Mouse (Mus musculus) adrenal gland, postnatal 14 days (tissue): ENCODE data around the gene Hoxa2. TPM values are rescaled to one million over a fixed set of nuclear protein-coding genes. Genes with fewer than 3 reads are reported as not detected.

Experiments used
- DNase-seq: peaks from one replicate; pipeline ENCODE4 v3.0.0; 2021; ENCODE audit warnings: mixed read lengths
- total RNA-seq: library from RNA; stranded (reverse); gene quantifications from 2 replicates; pipeline ENCODE4 v1.2.3, GENCODE M21; 2021

Hoxa2 gene
- total RNA-seq, 1 experiment from 2014 or later: 3.3 TPM

DNA sequence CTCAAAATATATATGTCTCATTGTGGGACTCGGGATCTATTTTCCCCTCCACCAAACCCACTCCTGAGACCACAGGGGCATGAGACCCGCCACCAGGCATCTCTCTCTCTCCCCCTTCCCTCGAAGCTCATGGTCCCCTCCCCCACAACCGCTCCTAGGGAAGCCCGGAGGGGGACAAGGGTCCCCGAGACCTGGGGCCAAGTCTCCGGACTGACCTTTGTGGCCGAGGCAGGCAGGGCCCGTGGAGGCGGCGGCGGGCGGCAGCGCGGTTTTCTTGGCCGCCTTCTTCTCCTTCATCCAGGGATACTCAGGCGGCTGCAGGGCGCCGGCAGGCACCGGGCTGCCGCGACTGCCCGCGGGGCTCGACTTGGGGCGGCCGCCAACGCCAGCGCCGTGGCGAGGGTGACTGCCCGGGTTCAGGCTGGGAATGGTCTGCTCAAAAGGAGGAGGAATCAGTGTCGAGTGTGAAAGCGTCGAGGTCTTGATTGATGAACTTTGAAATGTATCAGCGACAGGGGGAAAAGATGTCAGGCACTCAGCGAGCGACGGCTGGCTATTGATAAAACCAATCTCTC, 493 bp downstream of the Hoxa2 start:
- DNase-seq: peak; percentile 58

DNA sequence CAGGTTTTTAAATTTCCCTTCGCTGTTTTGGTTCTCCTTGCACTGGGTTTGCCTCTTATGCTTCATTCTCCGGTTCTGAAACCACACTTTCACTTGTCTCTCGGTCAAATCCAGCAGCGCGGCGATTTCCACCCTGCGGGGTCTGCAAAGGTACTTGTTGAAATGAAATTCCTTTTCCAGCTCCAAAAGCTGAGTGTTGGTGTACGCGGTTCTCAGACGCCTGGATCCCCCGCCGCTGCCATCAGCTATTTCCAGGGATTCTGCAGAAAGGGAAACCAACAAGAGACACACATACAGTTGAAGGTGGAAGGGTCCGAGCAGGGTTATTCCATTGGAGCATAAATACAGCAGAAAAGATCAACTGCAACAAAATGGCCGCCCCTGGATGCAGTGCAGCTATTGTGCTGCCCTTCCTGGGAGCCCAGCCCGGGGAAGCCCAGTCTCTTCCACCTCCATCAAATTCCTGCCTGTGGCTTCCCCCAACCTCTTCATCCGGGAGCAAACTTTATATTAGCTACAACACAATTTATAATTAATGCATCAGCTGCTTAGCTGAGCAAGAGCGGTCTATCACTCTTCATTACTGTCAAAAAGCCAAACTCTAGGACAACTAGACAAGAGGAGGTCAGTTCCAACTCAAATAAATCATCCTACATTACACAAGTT, 1.1 kb downstream of the Hoxa2 start:
- DNase-seq: peak; percentile 61

DNA sequence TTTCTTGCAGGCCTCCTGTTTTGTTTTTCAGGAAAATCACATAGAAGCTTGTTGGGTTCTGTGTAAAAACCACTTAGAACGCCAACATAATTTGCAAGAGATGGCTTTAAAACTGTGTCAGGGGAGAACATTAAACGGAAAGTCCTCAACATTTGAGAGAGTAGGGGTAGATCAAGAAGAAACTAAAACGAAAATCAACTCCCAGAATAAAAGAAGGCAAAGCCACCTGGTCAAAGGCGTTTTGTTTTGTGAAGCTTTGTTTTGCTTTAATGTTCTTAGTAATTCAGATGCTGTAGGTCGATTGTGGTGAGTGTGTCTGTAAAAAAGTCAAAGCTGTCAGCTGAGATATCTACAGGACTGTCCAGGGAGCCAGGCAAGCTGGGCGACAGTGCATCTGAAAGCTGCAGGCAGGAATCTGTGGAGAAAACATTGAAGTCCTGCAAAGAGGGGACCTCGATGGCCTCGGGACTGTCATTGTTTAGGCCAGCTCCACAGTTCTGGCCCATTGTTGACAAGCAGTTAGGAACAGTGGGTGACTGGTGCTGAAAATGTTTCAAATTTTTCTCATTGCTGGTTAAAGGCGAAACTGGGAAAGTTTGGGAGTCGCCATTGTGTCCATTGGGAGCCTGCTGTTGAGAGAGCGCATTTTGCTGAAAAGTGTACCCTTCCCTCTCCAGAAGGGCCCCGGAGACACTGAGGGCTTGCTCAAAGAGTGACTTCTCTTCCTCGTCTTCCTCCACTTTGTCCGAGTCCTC, 1.8 kb downstream of the Hoxa2 start:
- DNase-seq: peak; percentile 37

DNA sequence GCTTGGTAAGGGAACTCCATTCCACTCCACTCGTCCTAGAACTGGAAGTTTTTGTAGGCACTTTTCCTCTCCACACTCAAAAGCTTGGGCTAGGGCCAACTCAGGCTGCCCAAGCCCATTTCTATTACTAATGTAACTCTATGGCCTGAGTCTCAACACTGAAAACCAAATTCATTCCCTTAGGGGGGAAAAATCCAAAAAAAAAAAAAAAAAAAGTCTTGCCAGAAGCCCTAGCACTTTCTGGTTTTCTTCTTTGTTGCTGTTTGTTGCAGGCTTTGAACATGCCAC, 2.6 kb downstream of the Hoxa2 start:
- peak; percentile 32 for DNase-seq

DNA sequence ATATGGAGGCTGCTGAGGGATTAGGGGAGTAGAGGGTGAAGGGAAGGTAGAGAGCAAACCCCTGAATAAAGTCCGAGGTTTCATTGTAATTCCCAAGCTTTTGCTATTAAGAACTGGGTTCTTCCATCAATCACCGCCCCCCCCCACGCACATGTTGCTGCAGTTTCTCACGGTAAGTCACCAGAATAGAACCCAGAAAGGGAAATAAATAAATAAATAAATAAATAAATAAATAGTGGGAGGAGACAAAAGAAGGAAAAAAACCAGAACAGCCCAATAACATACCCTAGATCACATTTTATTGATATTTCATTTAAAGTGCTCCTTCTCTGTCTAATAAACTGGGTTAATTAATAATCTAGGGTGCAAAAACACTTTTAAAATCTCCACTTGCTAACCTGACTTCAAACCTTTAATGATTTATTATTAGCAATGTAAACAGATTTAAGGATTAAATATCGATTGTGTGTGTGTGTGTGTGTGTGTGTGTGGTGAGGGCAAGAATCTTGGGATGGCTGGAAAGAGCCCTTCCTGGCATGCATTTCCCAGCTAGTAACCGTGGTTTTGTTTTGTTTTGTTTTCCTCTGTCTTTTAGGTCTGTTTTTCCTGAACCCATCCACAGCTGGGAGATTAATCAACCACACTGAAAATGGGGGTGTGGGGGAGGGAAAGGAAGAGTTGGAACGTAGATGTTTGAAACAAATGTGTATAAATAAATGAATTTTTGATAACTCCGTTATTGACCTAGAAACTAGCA, 3.1 kb downstream of the Hoxa2 start:
- no peak for DNase-seq

DNA sequence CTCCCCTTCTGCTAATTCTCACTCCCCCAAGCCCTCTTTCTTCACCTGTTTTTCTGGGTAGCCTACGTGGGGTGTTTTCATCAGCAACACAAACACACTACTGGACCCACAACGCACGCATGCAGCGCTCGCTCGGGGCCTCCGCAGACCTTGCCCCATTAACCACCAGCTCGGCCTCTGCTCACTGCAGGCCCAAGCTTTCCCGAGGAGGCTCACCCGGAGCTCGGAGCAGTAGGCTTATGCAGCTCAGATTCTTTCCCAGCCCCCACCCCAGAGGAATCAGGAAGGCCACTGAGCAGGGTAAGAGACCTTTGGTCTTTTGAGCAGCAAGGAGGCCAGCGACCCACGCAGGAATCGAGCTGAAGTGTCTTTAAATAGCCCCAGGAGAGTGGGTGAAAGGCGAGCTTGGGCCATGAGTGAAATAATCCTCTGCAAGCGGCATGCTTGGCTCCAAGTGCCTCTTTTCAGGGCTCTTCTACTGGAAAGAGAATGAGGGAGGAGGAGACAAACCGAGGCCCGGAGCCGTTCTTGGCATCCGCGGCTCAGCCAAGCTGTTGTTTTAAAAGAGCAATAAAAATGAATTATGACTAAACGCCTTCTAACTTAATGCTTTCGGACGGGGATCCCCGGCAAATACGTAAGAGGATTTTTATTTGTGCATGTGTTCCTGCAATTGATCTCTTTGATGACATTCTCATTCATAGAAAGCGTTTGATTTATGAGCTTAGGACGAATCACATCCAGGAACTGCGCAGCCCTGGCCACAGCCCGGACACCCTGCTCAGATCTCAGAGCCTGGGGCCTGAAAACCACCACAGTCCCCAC, 3.9 kb downstream of the Hoxa2 start:
- DNase-seq: peak; percentile 76

DNA sequence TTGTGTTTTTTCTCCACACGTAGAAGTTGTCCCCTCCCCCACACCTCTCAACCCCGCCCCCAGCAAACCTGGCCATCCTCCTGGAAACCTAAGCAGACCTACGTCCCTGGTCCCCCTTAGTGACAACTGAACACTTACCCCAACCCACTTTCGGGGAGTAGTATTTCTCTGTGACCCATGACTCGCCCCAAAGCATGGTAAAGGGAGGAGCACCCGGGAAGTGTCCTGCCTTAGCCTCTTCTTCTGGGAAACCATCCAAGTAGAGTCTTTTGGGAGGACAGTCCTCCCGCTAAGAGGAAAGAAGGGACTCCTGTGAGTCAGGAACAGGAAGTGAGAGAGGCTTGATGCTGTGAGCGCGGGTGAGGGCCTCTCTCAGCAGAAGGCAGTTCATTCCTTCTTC, 4.7 kb downstream of the Hoxa2 start:
- peak; percentile 61 for DNase-seq

DNA sequence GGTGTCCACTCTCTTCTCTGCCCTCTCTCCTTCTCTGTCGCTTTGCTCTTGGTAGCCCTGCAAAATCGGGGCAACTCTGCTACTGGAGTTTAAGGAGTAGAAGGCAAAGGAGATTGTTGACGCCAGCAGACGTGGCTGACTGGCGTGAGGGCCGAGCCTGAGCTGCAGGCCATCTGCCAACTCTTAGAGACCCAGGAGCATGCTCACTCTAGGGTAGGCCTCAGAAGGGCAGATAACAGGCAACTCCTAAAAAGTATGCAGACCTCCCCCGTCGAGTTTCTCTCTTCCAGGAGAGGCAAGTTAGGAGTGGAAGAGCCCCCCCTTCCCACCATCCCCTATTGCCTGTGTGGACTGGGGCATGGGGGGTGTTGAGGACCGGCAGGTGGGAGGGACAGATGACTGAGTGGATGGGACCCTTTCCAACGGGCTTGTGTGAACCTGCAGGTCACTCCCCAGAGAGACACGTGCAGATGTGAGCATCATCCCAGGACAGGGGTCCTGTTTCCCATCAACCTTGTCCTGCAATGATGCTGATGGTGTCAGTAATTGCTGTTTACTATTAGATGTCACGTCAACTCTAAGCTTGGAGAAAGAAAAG, 5.4 kb downstream of the Hoxa2 start:
- peak; percentile 69 for DNase-seq

DNA sequence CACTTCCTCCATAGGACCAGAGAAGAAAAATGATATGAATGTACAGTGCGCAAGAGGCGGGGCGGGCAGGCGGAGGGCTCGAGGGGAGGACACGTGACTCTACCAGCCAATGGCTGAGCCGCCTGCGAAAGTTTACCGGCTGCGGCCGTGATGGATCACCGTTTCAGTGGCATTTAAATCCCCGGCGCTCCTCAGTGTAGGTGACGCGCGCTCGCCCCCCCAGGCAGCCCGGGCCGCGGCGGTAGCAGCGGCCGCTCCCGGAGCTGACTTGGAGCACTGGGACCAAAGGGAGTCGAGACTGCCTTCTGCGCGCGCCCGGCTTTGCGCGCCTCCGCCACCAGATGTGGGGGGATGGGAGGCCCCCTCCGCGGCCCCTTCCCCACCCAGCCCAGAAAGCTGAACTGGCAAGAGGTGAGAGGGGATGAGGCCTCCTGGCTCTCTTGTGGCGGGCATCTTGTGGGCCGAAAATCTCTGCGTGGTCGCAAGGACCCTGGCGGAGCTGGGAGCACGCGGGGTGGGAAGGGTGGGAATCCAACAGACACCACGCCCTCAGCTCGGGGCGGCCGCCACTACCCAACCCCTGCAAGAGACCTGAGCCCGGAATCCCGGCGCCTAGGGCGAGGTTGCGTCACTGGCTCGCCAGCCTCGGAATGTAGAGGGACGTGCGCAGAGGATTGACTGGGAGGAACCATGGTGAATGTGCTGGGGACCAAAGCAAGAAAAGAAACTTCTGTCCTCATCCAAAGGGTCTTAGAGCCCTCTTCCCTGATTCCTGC, 6.2 kb downstream of the Hoxa2 start, which contains the start of gene Hoxa1:
TSS of gene Hoxa1 (minus strand) at position 42 of the 776 bp plus-strand sequence.
- DNase-seq: peak; percentile 94

DNA sequence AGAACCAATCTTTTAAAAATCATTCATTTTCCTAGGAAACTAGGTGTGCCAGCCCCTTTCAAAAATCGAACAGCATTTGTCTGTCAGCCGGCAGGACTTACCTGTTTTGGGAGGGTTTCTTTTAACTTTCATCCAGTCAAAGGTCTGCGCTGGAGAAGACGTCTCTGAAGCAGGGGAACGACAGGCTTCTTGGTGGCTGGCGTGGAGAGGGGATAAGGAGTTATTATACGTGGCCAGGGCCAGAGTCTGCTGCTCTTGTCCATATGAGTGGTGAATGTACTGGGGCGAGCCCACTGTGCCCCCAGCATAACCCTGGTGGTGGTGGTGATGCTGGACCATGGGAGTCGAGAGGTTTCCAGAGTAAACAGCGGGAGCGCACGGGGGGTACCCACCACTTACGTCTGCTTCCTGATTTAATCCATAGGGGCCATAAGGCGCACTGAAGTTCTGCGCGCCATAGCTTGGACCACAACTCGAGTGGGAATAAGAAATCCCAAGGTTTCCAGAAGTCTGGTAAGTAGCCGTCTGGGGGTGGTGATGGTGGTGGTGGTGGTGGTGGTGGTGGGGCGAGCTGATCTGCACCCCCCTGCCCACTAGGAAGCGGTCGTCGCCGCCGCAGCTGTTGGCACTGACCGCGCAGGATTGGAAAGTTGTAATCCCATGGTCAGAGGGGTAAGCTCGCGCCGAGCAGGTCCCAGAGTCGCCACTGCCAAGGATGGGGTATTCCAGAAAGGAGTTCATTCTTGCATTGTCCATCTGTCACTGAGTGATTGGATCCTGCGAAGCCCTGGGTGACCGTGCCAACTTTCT, 7.0 kb downstream of the Hoxa2 start:
- peak; percentile 13 for DNase-seq

DNA sequence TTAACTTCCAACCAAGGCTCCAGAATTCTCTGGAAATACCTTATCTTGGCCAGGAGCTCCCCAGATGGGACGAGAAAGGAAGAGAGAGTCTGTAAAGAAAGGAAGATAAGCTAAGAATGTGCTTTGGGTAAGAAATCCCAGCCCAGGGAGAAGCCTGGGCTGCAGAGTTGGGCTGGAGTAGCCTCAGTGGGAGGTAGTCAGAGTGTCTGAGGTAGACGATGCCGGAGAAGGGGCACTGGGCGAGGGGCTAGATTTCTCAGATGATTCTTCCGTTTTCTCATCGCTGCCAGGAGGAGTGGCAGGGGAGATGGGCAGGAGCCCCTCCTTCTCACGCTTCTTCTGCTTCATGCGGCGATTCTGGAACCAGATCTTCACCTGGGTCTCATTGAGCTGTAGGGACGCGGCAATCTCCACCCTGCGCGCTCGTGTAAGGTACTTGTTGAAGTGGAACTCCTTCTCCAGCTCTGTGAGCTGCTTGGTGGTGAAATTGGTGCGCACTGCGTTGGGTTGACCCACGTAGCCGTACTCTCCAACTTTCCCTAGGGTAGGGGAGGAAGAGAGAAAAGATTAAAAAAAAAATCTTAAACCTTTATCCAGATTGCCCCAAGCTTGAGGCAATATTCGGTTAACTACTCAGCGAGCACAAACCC, 8.0 kb downstream of the Hoxa2 start:
- DNase-seq: no peak

DNA sequence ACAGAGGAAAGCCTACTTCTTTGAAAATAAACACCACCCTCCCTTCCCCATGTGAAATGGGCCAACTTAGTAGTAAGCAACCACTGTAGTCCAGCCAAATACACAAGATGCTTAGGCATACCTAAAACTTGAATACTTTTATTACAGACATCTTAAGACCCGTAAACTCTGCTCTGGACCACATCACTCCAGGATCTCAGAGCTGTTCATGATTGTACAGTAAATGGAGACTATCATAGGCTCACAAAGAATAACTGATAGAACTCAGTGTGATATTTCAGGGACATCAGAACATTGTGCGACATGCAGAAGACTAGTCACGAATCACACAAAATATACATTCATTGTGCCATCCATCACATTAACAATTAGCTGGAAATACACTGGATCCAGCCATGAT, 9.2 kb downstream of the Hoxa2 start:
- no peak for DNase-seq

DNA sequence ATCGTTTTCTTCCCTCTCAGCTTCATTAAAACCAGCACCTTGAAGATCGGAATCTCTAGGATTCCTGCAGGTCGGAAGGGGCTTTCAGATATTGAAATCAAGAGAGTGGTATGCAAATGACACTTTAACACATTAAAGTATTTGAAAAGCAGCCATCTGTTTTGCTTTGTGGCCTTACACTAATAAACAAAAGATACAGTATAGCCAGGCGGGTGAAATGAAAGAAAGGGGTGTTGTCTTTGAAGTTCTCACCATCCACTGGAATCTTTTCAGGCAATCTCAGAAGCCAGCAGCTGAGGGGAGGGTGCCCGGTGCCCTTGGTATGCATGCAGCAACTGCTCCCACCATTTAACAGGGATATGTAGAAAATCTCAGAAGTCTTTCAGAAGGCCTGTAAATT, 10.6 kb downstream of the Hoxa2 start:
- no peak for DNase-seq

DNA sequence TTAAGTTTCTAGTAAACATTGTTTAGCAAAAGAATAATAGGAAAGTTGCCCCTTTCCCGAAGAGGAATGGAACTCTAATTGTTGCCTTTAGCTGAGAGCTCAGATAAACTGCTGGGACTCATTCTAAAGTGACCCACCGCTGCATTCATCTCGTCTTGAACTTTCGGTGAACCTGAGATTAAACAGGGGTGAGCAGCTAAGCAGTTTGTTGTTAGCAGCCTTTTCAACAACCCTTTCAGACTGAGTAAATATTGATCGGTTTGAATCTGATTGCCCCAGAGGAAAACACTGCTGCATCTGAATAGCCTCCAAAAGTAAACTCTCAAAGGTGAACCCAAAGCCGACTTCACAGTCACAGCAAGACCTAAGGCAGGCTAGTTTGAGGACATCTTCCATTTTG, 11.4 kb downstream of the Hoxa2 start:
- no peak for DNase-seq

DNA sequence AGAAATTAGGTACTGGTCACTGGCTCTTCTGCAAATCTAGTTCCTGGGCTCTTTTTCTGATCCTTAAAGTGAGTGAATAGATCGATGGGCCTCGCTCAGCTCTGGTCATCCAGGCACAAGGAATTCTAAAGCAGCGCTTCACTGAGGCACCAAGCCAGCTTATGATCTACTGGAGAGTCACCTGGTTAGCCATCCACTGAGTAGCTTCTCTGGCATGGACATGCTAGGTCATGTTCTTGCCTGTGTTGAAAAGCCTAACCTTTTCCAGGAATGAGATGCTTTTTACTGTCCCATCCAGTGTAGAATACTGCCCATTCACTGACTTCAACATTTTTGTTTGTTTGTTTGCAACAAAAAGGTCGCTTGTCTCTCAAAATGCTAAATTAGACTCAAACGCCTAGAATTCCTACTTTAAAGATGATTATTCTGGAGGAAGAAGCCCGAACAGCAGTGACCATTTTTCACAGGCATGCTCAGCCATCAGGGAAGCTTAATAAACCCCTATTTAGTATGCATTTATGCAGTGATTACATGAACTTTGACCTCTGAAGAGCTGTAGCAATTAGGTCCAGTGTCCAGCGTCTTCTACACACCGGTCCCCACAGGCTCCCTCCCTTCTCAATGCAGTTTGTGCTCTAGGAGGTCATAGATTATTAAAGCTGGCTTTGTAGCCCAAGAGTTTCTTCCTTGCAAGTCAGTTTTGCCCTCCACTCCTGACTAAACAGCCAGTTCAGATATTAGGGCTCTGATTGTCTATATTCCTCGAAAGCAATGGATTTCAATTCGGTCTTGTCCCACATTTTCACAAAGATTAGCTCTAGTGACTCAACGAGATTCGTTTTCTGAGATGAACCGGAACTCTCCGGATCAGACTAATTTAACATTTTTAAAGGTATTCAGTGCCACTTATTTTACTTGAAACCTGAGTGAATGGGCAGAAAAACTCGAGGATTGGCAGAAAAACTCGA, 12.1 kb downstream of the Hoxa2 start:
- DNase-seq: no peak

DNA sequence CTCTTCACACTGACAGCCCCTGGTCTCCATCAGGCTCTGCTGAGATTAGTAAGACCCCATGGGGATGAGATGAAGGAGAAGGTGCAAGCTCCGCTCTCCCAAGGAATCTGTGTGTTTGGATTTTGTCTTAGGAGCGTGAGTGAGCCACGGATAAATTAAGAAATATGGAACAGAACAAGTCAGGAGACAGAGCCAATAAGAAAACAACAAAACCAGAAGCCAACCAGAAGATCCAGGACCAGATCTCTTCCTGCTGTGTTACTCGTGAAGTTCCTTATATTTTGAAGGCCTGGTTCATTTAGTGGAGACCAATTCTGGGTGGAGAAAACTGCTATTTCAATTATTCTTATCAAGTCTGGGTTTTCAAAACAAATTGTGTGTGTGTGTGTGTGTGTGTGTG, 13.1 kb downstream of the Hoxa2 start:
- DNase-seq: no peak

DNA sequence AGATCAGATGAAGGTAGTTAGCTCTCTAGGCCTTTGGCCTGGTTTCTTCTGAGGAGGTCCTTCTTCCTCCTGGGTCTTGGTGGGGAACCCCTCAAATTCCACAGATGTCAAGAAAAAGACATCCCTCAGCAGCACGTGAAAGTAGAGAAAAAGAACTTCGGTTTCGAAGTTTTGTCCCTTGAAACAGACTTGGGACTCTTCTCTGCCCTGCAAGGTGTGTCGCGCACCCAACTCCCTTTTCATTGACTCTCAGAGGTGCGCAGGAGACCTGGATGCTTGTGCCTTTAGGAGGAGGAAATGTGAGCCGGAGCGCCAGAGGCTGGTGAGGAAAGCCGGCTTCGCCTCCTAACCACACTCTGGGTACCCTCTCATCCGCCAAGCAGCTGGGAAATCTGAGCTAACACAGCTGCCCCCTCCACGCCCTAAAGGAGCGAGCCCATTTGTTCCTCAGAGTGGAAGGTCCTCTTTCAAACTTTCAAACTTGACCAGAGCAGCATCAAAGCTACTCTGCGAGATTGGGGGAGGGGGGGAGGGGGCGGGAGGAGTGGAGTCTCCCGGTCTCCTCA, 14.1 kb downstream of the Hoxa2 start:
- no peak for DNase-seq

DNA sequence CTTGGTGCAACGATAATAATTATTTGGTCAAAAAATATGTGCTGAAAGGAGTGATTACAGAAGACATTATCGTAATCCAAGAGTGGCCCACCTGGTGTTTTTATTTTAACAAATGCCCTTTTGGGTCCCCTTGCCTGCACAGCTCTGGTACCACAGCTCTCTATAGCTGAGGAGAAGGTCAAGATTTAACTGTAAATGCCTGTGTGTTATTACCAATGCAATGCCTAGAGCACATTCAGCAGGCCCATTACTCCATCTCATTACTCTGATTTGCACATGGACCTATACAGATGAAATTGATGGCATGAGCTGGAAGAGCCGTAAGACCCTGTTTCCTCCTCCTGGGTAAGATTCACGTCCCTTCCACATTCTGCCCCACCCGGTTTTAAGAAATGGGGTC, 25.5 kb downstream of the Hoxa2 start:
- no peak for DNase-seq
